Mouse (Mus musculus) cerebellum, adult 9-11 months (tissue): Measurements from ENCODE around the gene Lrch1.

Experiments
- DNase-seq: peaks from one replicate; pipeline ENCODE4 v3.0.0; 2022

Lrch1 gene

GRCm38 (mm10) chr14:74847311-74848133 is 100.2 kb downstream of the Lrch1 start:
- no peak for DNase-seq

- no peak for DNase-seq
Measured at GRCm38 (mm10) chr14:74846668-74847067, 101.0 kb downstream of the Lrch1 start.

- no peak for DNase-seq
Measured at GRCm38 (mm10) chr14:74845661-74846274, 101.9 kb downstream of the Lrch1 start.

GRCm38 (mm10) chr14:74841708-74842107 is 106.0 kb downstream of the Lrch1 start:
- DNase-seq, result no peak

- DNase-seq, result no peak
Measured at GRCm38 (mm10) chr14:74841297-74841696, 106.4 kb downstream of the Lrch1 start.

GRCm38 (mm10) chr14:74840820-74841219 is 106.9 kb downstream of the Lrch1 start:
- no peak for DNase-seq

- DNase-seq, result no peak
Measured at GRCm38 (mm10) chr14:74840328-74840727, 107.3 kb downstream of the Lrch1 start.

- DNase-seq, result no peak
Measured at GRCm38 (mm10) chr14:74838816-74839215, 108.9 kb downstream of the Lrch1 start.

- no peak for DNase-seq
Measured at GRCm38 (mm10) chr14:74835010-74835409, 112.7 kb downstream of the Lrch1 start.

GRCm38 (mm10) chr14:74834215-74834614 is 113.5 kb downstream of the Lrch1 start:
- no peak for DNase-seq

- no peak for DNase-seq
Measured at GRCm38 (mm10) chr14:74831653-74832052, 116.0 kb downstream of the Lrch1 start.

- DNase-seq, result no peak
Measured at GRCm38 (mm10) chr14:74831050-74831449, 116.6 kb downstream of the Lrch1 start.

GRCm38 (mm10) chr14:74830591-74830990 is 117.1 kb downstream of the Lrch1 start:
- DNase-seq, result no peak

GRCm38 (mm10) chr14:74822757-74823680 is 124.7 kb downstream of the Lrch1 start:
- DNase-seq, result no peak

- DNase-seq, result no peak
Measured at GRCm38 (mm10) chr14:74822048-74822447, 125.6 kb downstream of the Lrch1 start.

GRCm38 (mm10) chr14:74820180-74820813 is 127.4 kb downstream of the Lrch1 start:
- DNase-seq, result no peak

GRCm38 (mm10) chr14:74816705-74817104 is 131.0 kb downstream of the Lrch1 start:
- DNase-seq, result no peak

GRCm38 (mm10) chr14:74814848-74815789 is 132.6 kb downstream of the Lrch1 start:
- no peak for DNase-seq

- no peak for DNase-seq
Measured at GRCm38 (mm10) chr14:74811617-74812016, 136.1 kb downstream of the Lrch1 start.

- DNase-seq, result no peak
Measured at GRCm38 (mm10) chr14:74801961-74802360, 145.7 kb downstream of the Lrch1 start.

GRCm38 (mm10) chr14:74798063-74798890 is 149.4 kb downstream of the Lrch1 start:
- no peak for DNase-seq
